Mouse (Mus musculus) gastrocnemius, postnatal 14 days (tissue): Measurements from ENCODE around the gene Hmcn1. TPM values are rescaled to one million over a fixed set of nuclear protein-coding genes. Genes with fewer than 3 reads are reported as not detected.

Experiments
- DNase-seq: peaks from one replicate; pipeline ENCODE4 v3.0.0; 2021; ENCODE audit warnings: mixed read lengths
- intact Hi-C: fragments of 180-260 bp; cut with DNase I; formaldehyde crosslinking; loops from one replicate; pipeline ENCODE4 v1.15.1; 2025; ENCODE audit warnings: low total_unique reads
- total RNA-seq, 2 experiments: library from RNA; stranded (reverse); gene quantifications; 2 replicates each; pipeline ENCODE4 v1.2.3; 2021

Gene Hmcn1
- total RNA-seq, 2 experiments from 2014 or later: 9.3 to 10.9 TPM

GRCm38 (mm10) chr1:150584477-150584876 is 408.8 kb downstream of the Hmcn1 start:
- intact Hi-C loops: no loop called here
- DNase-seq: no peak

GRCm38 (mm10) chr1:150583734-150584133 is 409.5 kb downstream of the Hmcn1 start:
- DNase-seq: no peak
- intact Hi-C loops: no loop called here

- intact Hi-C loops: no loop called here
- DNase-seq: peak; percentile 52
Observed at GRCm38 (mm10) chr1:150580561-150580960, 412.7 kb downstream of the Hmcn1 start.

- intact Hi-C loops: no loop called here
- no peak for DNase-seq
Observed at GRCm38 (mm10) chr1:150573407-150573806, 419.8 kb downstream of the Hmcn1 start.

- intact Hi-C loops: no loop called here
- DNase-seq: no peak
Observed at GRCm38 (mm10) chr1:150570562-150571156, 422.6 kb downstream of the Hmcn1 start.

- intact Hi-C loops: no loop called here
- no peak for DNase-seq
Observed at GRCm38 (mm10) chr1:150569820-150570543, 423.3 kb downstream of the Hmcn1 start.

GRCm38 (mm10) chr1:150566287-150566686 is 426.9 kb downstream of the Hmcn1 start:
- intact Hi-C loops: no loop called here
- no peak for DNase-seq

- intact Hi-C loops: no loop called here
Observed at GRCm38 (mm10) chr1:150556621-150557020, 436.6 kb downstream of the Hmcn1 start.

GRCm38 (mm10) chr1:150551390-150551789 is 441.8 kb downstream of the Hmcn1 start:
- intact Hi-C loops: no loop called here
- peak; percentile 11 for DNase-seq

More at GRCm38 (mm10) chr1:150556621-150557020, 436.6 kb downstream of the Hmcn1 start:
- DNase-seq: no peak

GRCm38 (mm10) chr1:150546463-150546862 is 446.8 kb downstream of the Hmcn1 start:
- intact Hi-C loops: no loop called here
- no peak for DNase-seq

GRCm38 (mm10) chr1:150540267-150540666 is 453.0 kb downstream of the Hmcn1 start:
- DNase-seq: peak; percentile 24
- intact Hi-C loops: loop anchor here (2.0 kb wide), 1 partner anchor 51 kb away; no protein-coding TSS in a partner anchor

GRCm38 (mm10) chr1:150537410-150538128 is 455.7 kb downstream of the Hmcn1 start:
- no peak for DNase-seq
- intact Hi-C loops: loop anchor here (5.0 kb wide), 1 partner anchor 380 kb away; no protein-coding TSS in a partner anchor

GRCm38 (mm10) chr1:150535770-150536534 is 457.3 kb downstream of the Hmcn1 start:
- peak; percentile 7 for DNase-seq
- intact Hi-C loops: loop anchor here (5.0 kb wide), 1 partner anchor 381 kb away; no protein-coding TSS in a partner anchor

GRCm38 (mm10) chr1:150534587-150534986 is 458.6 kb downstream of the Hmcn1 start:
- no peak for DNase-seq
- intact Hi-C loops: no loop called here

GRCm38 (mm10) chr1:150513041-150513440 is 480.2 kb downstream of the Hmcn1 start:
- intact Hi-C loops: no loop called here
- no peak for DNase-seq

Other genes with a start within 250 kb of the Hmcn1 start
- under 1 TPM in 1 of 2 experiments, not detected in 1; 0.23 TPM for gene Gm47985, start 189.1 kb upstream of the Hmcn1 start, total RNA-seq
- under 1 TPM in 1 of 2 experiments, not detected in 1; 0.20 TPM for gene Gm8947, start 198.9 kb upstream of the Hmcn1 start, total RNA-seq
- under 1 TPM in 1 of 2 experiments, not detected in 1; 0.27 TPM for gene Gm47995, start 205.0 kb upstream of the Hmcn1 start, total RNA-seq
- not detected for gene 3110040M04Rik, start 210.7 kb upstream of the Hmcn1 start, total RNA-seq
- gene Gm47996, start 216.7 kb upstream of the Hmcn1 start, total RNA-seq: not detected